Mouse (Mus musculus): ENCODE results near the gene Cnot10.

DNA sequence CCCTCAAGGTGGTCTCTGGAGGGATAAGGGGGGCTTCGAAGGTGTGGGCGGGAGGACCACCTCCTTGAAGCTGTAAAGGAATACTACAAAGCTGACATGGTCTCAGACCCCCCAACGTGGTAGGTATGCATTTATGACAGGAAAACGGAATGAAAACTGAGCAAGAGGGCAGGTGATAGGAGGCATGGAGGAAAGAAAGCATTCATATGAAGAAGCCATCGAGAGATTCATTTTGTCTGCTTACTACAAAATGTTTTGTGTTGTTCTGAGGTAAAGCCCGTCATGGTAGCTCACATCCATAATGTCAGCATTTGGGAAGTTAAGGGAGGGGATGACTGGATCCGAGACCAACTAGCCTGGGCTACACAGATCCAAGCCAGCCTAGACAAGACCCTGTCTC is 79.8 kb downstream of the Cnot10 start:
- TF ChIP-seq CTCF (IDR thresholded peaks at IDR 0.05; ENCODE audit: low read depth, low read length) (no peak), POLR2A (IDR thresholded peaks at IDR 0.05; ENCODE audit: borderline replicate concordance, low read depth, low read length) (no peak)
